Mouse (Mus musculus): ENCODE results near the gene Nphp4. TPM values are rescaled to one million over a fixed set of nuclear protein-coding genes. Genes with fewer than 3 reads are reported as not detected.

Gene Nphp4
- not detected for polyA plus RNA-seq (2014; fragmentation: Illumina TruSeq; extraction: RNeasy Lipid Tissue Mini Kit (QIAGEN cat#74804); ENCODE audit: low read depth, low replicate concordance)

GRCm38 (mm10) chr4:152476427-152477023, at the start of gene Nphp4:
Nphp4 (plus strand) TSS chr4:152476706.

DNA sequence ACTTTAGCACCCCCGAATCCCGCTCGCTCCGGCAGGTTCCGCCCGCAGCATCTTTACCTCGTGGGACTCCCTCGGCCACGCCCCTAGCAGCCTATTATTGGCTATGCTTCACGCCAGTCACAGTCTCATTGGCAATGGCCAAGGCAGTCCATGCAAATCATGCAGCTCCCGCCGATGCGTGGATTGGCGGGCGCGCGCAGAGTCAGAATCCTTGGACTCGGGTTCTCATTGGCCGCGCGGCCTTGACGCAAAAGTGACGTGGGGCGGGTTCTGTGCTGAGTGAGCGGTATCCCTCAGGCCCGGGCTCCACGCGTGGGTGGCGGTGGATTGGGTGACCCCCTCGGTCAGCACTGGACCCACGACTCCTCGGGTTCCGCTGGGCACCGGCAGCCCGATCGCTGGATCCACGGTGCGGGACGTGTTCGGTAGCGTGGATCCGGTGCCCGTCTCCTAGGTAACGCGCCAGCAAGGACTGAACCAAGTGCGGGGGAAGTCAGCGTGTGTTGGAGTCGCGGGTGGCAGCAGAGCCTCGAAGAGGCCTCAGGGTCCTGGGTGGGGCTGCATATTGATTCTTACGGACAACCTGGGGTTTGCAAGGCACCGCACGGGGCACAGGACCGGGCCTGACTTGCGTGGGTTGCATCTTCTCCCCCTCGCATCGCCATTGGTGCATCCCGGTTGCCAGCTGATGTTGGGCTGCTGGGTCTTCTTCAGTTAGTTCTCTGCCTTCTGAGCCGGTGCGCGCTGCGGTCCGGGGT, 1.1 kb downstream of the Nphp4 start, which contains the start of gene Kcnab2:
TSS of gene Kcnab2 (minus strand) at position 406 of the 758 bp plus-strand sequence.

Other genes starting within 250 kb of the Nphp4 start
- gene Gpr153, start 202.5 kb upstream of the Nphp4 start, polyA plus RNA-seq (2014; fragmentation: Illumina TruSeq; extraction: RNeasy Lipid Tissue Mini Kit (QIAGEN cat#74804); ENCODE audit: low read depth, low replicate concordance): 2.1 TPM
- not detected for gene Hes3, start 185.0 kb upstream of the Nphp4 start, polyA plus RNA-seq (2014; fragmentation: Illumina TruSeq; extraction: RNeasy Lipid Tissue Mini Kit (QIAGEN cat#74804); ENCODE audit: low read depth, low replicate concordance)
- gene Icmt, start 179.5 kb upstream of the Nphp4 start, polyA plus RNA-seq (2014; fragmentation: Illumina TruSeq; extraction: RNeasy Lipid Tissue Mini Kit (QIAGEN cat#74804); ENCODE audit: low read depth, low replicate concordance): 9.4 TPM
- gene Rnf207, start 157.7 kb upstream of the Nphp4 start, polyA plus RNA-seq (2014; fragmentation: Illumina TruSeq; extraction: RNeasy Lipid Tissue Mini Kit (QIAGEN cat#74804); ENCODE audit: low read depth, low replicate concordance): 0.82 TPM
- 461 TPM for gene Rpl22, start 151.0 kb upstream of the Nphp4 start, polyA plus RNA-seq (2014; fragmentation: Illumina TruSeq; extraction: RNeasy Lipid Tissue Mini Kit (QIAGEN cat#74804); ENCODE audit: low read depth, low replicate concordance)
- gene Chd5, start 138.1 kb upstream of the Nphp4 start, polyA plus RNA-seq (2014; fragmentation: Illumina TruSeq; extraction: RNeasy Lipid Tissue Mini Kit (QIAGEN cat#74804); ENCODE audit: low read depth, low replicate concordance): 0.09 TPM
- gene Kcnab2, start 1.2 kb downstream of the Nphp4 start, polyA plus RNA-seq (2014; fragmentation: Illumina TruSeq; extraction: RNeasy Lipid Tissue Mini Kit (QIAGEN cat#74804); ENCODE audit: low read depth, low replicate concordance): 0.85 TPM